Mouse (Mus musculus) hindbrain, embryonic 11.5 days (tissue): ENCODE data around the gene Usp36. TPM values are rescaled to one million over a fixed set of nuclear protein-coding genes. Genes with fewer than 3 reads are reported as not detected.
"Not testable (repeated sequence)": the region's sequence is repeated elsewhere in the genome, so short reads cannot be mapped to it uniquely, and the experiment has no call there.

Source experiments
- ATAC-seq: fragments of 200-750 bp; cut with Nextera tagmentation; 2 replicates; pipeline ENCODE4 v1.8.0; 2017; ENCODE audit warnings: mild to moderate bottlenecking, moderate TSS enrichment, moderate library complexity; ENCODE audit not compliant: low FRiP score
- DNase-seq: peaks from one replicate; pipeline ENCODE4 v3.0.0-alpha.2; 2015; ENCODE audit warnings: low spot score
- H3K27ac ChIP-seq: fragments of 300-500 bp; sonication (generic); 2 replicates; pipeline ENCODE4 v1.5.1; 2014; ENCODE audit warnings: mild to moderate bottlenecking, low read depth, low read length
- H3K27me3 ChIP-seq: fragments of 300-500 bp; sonication (generic); 2 replicates; pipeline ENCODE4 v1.6.1; 2014; ENCODE audit warnings: mild to moderate bottlenecking, low read length, moderate library complexity, mixed read lengths; ENCODE audit not compliant: control insufficient read depth, insufficient read depth
- H3K36me3 ChIP-seq: fragments of 300-500 bp; sonication (generic); 2 replicates; pipeline ENCODE4 v1.6.1; 2014; ENCODE audit warnings: mild to moderate bottlenecking, low read length, moderate library complexity, mixed read lengths; ENCODE audit not compliant: control insufficient read depth, insufficient read depth
- H3K4me1 ChIP-seq: fragments of 300-500 bp; sonication (generic); replicated peaks from 2 replicates; pipeline ENCODE4 v1.6.1; 2014; ENCODE audit warnings: low read length, mixed read lengths; ENCODE audit not compliant: control insufficient read depth, insufficient read depth
- H3K4me2 ChIP-seq: fragments of 300-500 bp; sonication (generic); replicated peaks from 2 replicates; pipeline ENCODE4 v1.6.1; 2014; ENCODE audit warnings: mild to moderate bottlenecking, low read depth, low read length
- H3K4me3 ChIP-seq: fragments of 300-500 bp; sonication (generic); 2 replicates; pipeline ENCODE4 v1.5.1; 2014; ENCODE audit warnings: low read depth, low read length
- H3K9ac ChIP-seq: fragments of 300-500 bp; sonication (generic); 2 replicates; pipeline ENCODE4 v1.6.1; 2014; ENCODE audit warnings: low read depth, low read length
- H3K9me3 ChIP-seq: fragments of 300-500 bp; sonication (generic); 2 replicates; pipeline ENCODE4 v1.6.1; 2016; ENCODE audit warnings: low read length; ENCODE audit not compliant: control insufficient read depth
- WGBS: fragments of 180-500 bp; shearing (Covaris S2); extraction: QIAGEN DNeasy Blood & Tissue Kit; methylation state at CpG from one replicate; pipeline ENCODE4 v1.1.7; 2014; 5-methylcytosine and 5-hydroxymethylcytosine counted together
- polyA plus RNA-seq: library from polyadenylated mRNA; unstranded; fragments of >200 nt; fragmentation: Nextera tagmentation; extraction: Ambion mirVana; gene quantifications from 2 replicates; pipeline ENCODE4 v1.2.1, GENCODE M21; 2014

Gene Usp36
- polyA plus RNA-seq, 1 experiment from 2014 or later = 9.9 TPM

- WGBS = 91% methylated on average over 8 of the region's 8 CpGs
- Histone ChIP-seq H3K27me3 (no peaks in the 10 kb centered on the region), H3K9ac (no peak overlapping the region), H3K4me3 (no peak overlapping the region), H3K27ac (no peak overlapping the region), H3K36me3 (no peaks in the 10 kb centered on the region), H3K4me1 (no peaks in the 10 kb centered on the region), H3K4me2 (no peak overlapping the region), H3K9me3 (no peaks in the 10 kb centered on the region)
- ATAC-seq (no peak), DNase-seq (no peak)
Measured at GRCm38 (mm10) chr11:118316231-118316806, 26.3 kb upstream of the Usp36 start.

- Histone ChIP-seq H3K36me3 (0 out of 2 replicates have a peak, but pooled peaks cover 3% of the 10 kb centered on the region), H3K4me3 (no peak overlapping the region), H3K27me3 (no peaks in the 10 kb centered on the region), H3K9ac (no peak overlapping the region), H3K27ac (no peak overlapping the region), H3K4me1 (no peaks in the 10 kb centered on the region), H3K4me2 (no peak overlapping the region), H3K9me3 (no peaks in the 10 kb centered on the region)
- ATAC-seq (no peak), DNase-seq (no peak)
- WGBS = 88% methylated on average over 6 of the region's 6 CpGs
Measured at GRCm38 (mm10) chr11:118312132-118312723, 22.2 kb upstream of the Usp36 start.

GRCm38 (mm10) chr11:118307962-118308361, 17.9 kb upstream of the Usp36 start:
- DNase-seq, H3K9me3 ChIP-seq, H3K4me2 ChIP-seq, H3K9ac ChIP-seq, H3K27ac ChIP-seq, H3K4me3 ChIP-seq, ATAC-seq, H3K36me3 ChIP-seq, H3K27me3 ChIP-seq, H3K4me1 ChIP-seq: not testable (repeated sequence)
- WGBS = 83% methylated on average over 2 of the region's 2 CpGs

- H3K4me3 ChIP-seq, ATAC-seq: not testable (repeated sequence)
- 93% methylated on average over 4 of the region's 4 CpGs for WGBS
Measured at GRCm38 (mm10) chr11:118303959-118304358, 13.9 kb upstream of the Usp36 start.

GRCm38 (mm10) chr11:118298810-118299209, 8.8 kb upstream of the Usp36 start:
- WGBS = 89% methylated on average over 2 of the region's 2 CpGs
- Histone ChIP-seq H3K4me1 (no peaks in the 10 kb centered on the region), H3K9me3 (no peaks in the 10 kb centered on the region), H3K4me2 (no peak overlapping the region), H3K27me3 (no peaks in the 10 kb centered on the region), H3K4me3 (no peak overlapping the region), H3K36me3 (no peaks in the 10 kb centered on the region), H3K27ac (no peak overlapping the region), H3K9ac (no peak overlapping the region)
- ATAC-seq (no peak), DNase-seq (no peak)

More at GRCm38 (mm10) chr11:118303959-118304358, 13.9 kb upstream of the Usp36 start:
- H3K4me2 ChIP-seq, H3K4me1 ChIP-seq, H3K27ac ChIP-seq, H3K27me3 ChIP-seq, H3K36me3 ChIP-seq, H3K9me3 ChIP-seq, DNase-seq, H3K9ac ChIP-seq: not testable (repeated sequence)

GRCm38 (mm10) chr11:118297967-118298366, 7.9 kb upstream of the Usp36 start:
- DNase-seq = no peak
- H3K4me2 ChIP-seq = no peak overlapping the region
- H3K36me3 ChIP-seq = no peaks in the 10 kb centered on the region
- ATAC-seq = no peak
- 77% methylated on average over 3 of the region's 3 CpGs for WGBS
- H3K4me1 ChIP-seq = no peaks in the 10 kb centered on the region
- H3K4me3 ChIP-seq = no peak overlapping the region
- no peaks in the 10 kb centered on the region for H3K27me3 ChIP-seq
- no peak overlapping the region for H3K27ac ChIP-seq
- H3K9ac ChIP-seq = no peak overlapping the region
- H3K9me3 ChIP-seq = no peaks in the 10 kb centered on the region

- no peak for DNase-seq
- H3K27me3 ChIP-seq = no peaks in the 10 kb centered on the region
- 89% methylated on average over 2 of the region's 2 CpGs for WGBS
Measured at GRCm38 (mm10) chr11:118295026-118295425, 5.0 kb upstream of the Usp36 start.

GRCm38 (mm10) chr11:118292671-118293070, 2.6 kb upstream of the Usp36 start:
- Histone ChIP-seq H3K4me1 (no peaks in the 10 kb centered on the region; the same call in 1 of the 2 replicates), H3K4me2 (no peak overlapping the region), H3K27ac (no peak overlapping the region), H3K4me3 (no peak overlapping the region), H3K9ac (no peak overlapping the region), H3K9me3 (no peaks in the 10 kb centered on the region), H3K36me3 (no peaks in the 10 kb centered on the region), H3K27me3 (no peaks in the 10 kb centered on the region)
- DNase-seq = no peak
- 66% methylated on average over 6 of the region's 6 CpGs for WGBS
- ATAC-seq = no peak

More at GRCm38 (mm10) chr11:118295026-118295425, 5.0 kb upstream of the Usp36 start:
- H3K9me3 ChIP-seq = no peaks in the 10 kb centered on the region
- H3K4me1 ChIP-seq = no peaks in the 10 kb centered on the region
- H3K27ac ChIP-seq = no peak overlapping the region
- H3K4me3 ChIP-seq = no peak overlapping the region
- H3K4me2 ChIP-seq = no peak overlapping the region
- no peak overlapping the region for H3K9ac ChIP-seq
- no peaks in the 10 kb centered on the region for H3K36me3 ChIP-seq
- ATAC-seq = no peak

GRCm38 (mm10) chr11:118289562-118289961, 482 bp downstream of the Usp36 start:
- Histone ChIP-seq H3K9me3 (no peaks in the 10 kb centered on the region), H3K27me3 (no peaks in the 10 kb centered on the region)

More at GRCm38 (mm10) chr11:118289562-118289961, 482 bp downstream of the Usp36 start:
- ATAC-seq (peak; percentile 20), DNase-seq (no peak)
- H3K27ac ChIP-seq = 0 out of 2 replicates have a peak overlapping the region, but pooled peaks have one; percentile 25
- 0 out of 2 replicates have a peak, but pooled peaks cover 4% of the 10 kb centered on the region for H3K36me3 ChIP-seq
- no peaks in the 10 kb centered on the region; the same call in 1 of the 2 replicates for H3K4me1 ChIP-seq
- peak overlapping the region; percentile 77 for H3K4me2 ChIP-seq
- peak overlapping the region; percentile 87 for H3K9ac ChIP-seq
- H3K4me3 ChIP-seq = peak overlapping the region; percentile 78
- WGBS = under 1% methylated on average over 22 of the region's 22 CpGs
